Mouse (Mus musculus) neural tube, embryonic 11.5 days (tissue): Measurements from ENCODE around the gene Cfap300. TPM values are rescaled to one million over a fixed set of nuclear protein-coding genes. Genes with fewer than 3 reads are reported as not detected.

Source experiments
- ATAC-seq: fragments of 200-750 bp; cut with Nextera tagmentation; 2 replicates; pipeline ENCODE4 v1.8.0; 2017; ENCODE audit warnings: moderate number of reproducible peaks, mild to moderate bottlenecking, moderate TSS enrichment, moderate library complexity; ENCODE audit not compliant: insufficient read depth, low FRiP score, low TSS enrichment
- DNase-seq: peaks from one replicate; pipeline ENCODE4 v3.0.0-alpha.2; 2015; ENCODE audit warnings: low spot score
- H3K27ac ChIP-seq: fragments of 300-500 bp; sonication (generic); 2 replicates; pipeline ENCODE4 v1.5.1; 2014; ENCODE audit warnings: low read depth, mild to moderate bottlenecking, low read length
- H3K27me3 ChIP-seq: fragments of 300-500 bp; sonication (generic); 2 replicates; pipeline ENCODE4 v1.6.1; 2014; ENCODE audit warnings: mild to moderate bottlenecking, low read length, mixed read lengths; ENCODE audit not compliant: control insufficient read depth, insufficient read depth
- H3K36me3 ChIP-seq: fragments of 300-500 bp; sonication (generic); 2 replicates; pipeline ENCODE4 v1.6.1; 2014; ENCODE audit warnings: mild to moderate bottlenecking, low read length, moderate library complexity, mixed read lengths; ENCODE audit not compliant: control insufficient read depth, insufficient read depth
- H3K4me1 ChIP-seq: fragments of 300-500 bp; sonication (generic); 2 replicates; pipeline ENCODE4 v1.6.1; 2014; ENCODE audit warnings: low read length, mixed read lengths; ENCODE audit not compliant: control insufficient read depth, insufficient read depth
- H3K4me2 ChIP-seq: fragments of 300-500 bp; sonication (generic); 2 replicates; pipeline ENCODE4 v1.6.1; 2014; ENCODE audit warnings: low read depth, mild to moderate bottlenecking, moderate library complexity
- H3K4me3 ChIP-seq: fragments of 300-500 bp; sonication (generic); 2 replicates; pipeline ENCODE4 v1.5.1; 2014; ENCODE audit warnings: low read depth, low read length
- H3K9ac ChIP-seq: fragments of 300-500 bp; sonication (generic); 2 replicates; pipeline ENCODE4 v1.6.1; 2014; ENCODE audit warnings: mild to moderate bottlenecking, low read length
- H3K9me3 ChIP-seq: fragments of 300-500 bp; sonication (generic); 2 replicates; pipeline ENCODE4 v1.6.1; 2016; ENCODE audit warnings: low read length; ENCODE audit not compliant: control insufficient read depth
- WGBS: fragments of 180-500 bp; shearing (Covaris S2); extraction: QIAGEN DNeasy Blood & Tissue Kit; methylation state at CpG from one replicate; pipeline ENCODE4 v1.1.7; 2014; 5-methylcytosine and 5-hydroxymethylcytosine counted together
- polyA plus RNA-seq: library from polyadenylated mRNA; unstranded; fragments of >200 nt; fragmentation: Nextera tagmentation; extraction: Ambion mirVana; gene quantifications from 2 replicates; pipeline ENCODE4 v1.2.1, GENCODE M21; 2014

Cfap300 gene
- polyA plus RNA-seq, 1 experiment from 2014 or later, result 15.3 TPM

DNA sequence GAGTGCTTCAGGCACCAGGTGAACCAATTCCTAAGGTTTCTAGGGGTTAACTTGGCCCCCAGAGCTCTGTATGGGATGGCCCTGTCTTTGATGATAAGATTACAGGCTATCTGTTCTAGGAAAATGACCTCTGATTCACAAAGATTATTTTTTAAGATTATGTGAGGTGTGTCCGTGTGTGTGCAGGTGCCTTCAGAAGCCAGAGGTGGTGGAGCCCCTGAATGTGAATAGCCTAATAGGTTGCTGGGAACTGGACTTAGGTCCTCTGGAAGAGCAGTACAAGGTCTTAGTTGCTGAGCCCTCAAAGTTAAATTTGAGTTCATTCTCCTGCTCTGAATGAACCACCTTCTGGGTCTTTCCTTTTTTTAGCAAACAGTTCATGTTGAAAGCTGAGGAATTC lies 8.5 kb downstream of the Cfap300 start:
- DNase-seq (no peak), ATAC-seq (no peak)
- Histone ChIP-seq H3K9ac (no peak overlapping the region), H3K4me2 (no peak overlapping the region), H3K9me3 (no peaks in the 10 kb centered on the region), H3K27me3 (no peaks in the 10 kb centered on the region), H3K36me3 (no peaks in the 10 kb centered on the region), H3K4me1 (no peaks in the 10 kb centered on the region), H3K4me3 (no peak overlapping the region), H3K27ac (no peak overlapping the region)
- 81% methylated on average over 1 of the region's 1 CpGs for WGBS

DNA sequence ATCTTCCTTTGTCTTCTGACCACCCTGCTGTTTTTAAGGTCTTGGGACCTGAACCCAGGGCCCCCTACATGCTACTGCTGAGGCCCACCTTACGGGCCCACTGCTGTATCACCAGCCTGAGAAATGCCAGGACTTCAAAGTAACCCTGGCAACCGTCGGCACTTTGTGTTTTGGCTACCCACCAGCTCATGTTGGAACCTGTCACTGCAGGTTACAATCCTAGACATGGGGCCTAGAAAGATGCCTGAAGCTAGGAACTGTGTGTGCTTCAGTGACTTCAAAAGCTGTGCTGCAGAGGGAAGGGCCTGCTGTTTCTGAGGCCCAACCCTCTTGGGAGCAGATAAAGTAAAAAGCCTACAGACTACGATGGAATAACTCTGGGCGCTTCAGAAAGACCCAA lies 9.8 kb downstream of the Cfap300 start:
- no peaks in the 10 kb centered on the region for H3K27me3 ChIP-seq
- H3K4me2 ChIP-seq, result no peak overlapping the region
- H3K27ac ChIP-seq, result no peak overlapping the region
- no peaks in the 10 kb centered on the region for H3K4me1 ChIP-seq
- WGBS, result 90% methylated on average over 5 of the region's 5 CpGs
- H3K4me3 ChIP-seq, result no peak overlapping the region
- DNase-seq, result no peak
- ATAC-seq, result no peak
- no peak overlapping the region for H3K9ac ChIP-seq
- H3K36me3 ChIP-seq, result no peaks in the 10 kb centered on the region
- no peaks in the 10 kb centered on the region for H3K9me3 ChIP-seq

DNA sequence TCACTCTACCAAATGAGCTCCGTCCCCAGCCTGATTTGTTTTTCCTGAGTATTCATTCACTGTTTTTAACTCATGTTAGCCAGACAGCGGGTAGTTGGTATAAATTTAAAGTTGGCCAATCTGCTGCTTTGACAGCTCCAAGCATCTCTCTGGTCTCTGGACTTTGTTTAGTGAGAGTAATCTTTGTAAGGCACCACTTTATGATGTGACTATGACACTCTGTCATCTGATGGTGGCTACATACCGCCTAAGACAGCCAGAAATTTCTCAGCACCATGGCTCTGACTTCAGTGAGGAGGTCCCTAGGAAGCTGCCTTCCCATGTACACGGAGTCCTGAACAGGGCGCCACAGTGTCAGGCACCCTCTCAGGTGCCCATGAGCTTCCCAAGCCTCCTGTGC lies 24.0 kb downstream of the Cfap300 start:
- Histone ChIP-seq H3K9me3 (no peaks in the 10 kb centered on the region), H3K36me3 (no peaks in the 10 kb centered on the region), H3K4me3 (no peak overlapping the region), H3K27me3 (no peaks in the 10 kb centered on the region), H3K9ac (no peak overlapping the region), H3K27ac (no peak overlapping the region), H3K4me1 (no peaks in the 10 kb centered on the region), H3K4me2 (no peak overlapping the region)
- DNase-seq, result no peak
- WGBS, result 92% methylated on average over 5 of the region's 5 CpGs
- ATAC-seq, result no peak

DNA sequence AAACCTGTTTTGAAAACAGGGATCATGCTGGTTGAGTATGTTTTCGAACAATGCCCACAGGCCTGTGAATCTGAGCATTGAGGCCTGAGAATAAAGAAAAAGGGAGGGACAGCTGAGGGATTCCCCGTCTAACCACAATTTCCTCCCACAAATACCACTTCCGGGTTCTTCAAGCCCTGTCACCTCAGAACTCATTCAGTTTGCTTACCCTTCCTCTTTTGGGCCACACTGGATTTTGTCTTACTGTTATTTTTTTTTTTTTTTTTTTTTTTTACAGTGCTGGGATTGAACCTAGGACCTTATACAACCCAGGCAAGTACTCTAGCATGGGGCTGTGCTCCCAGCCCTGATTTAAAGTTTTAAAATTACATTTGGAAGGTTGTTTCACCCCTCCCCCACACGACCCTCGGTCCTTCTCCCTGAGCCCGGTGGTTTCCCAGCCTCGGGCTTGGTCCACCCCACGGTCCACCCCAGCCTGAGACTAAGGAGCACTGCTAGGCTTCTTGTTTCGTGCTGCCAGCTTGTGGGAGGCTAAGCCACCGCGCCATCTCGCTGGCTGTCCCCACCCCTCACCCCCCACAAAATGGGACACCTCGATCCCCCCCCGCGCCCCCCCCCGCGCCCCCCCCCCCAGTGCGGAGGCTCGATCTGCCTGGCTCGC lies 25.2 kb downstream of the Cfap300 start:
- no peak overlapping the region for H3K9ac ChIP-seq
- ATAC-seq (no peak), DNase-seq (no peak)
- H3K4me1 ChIP-seq, result no peaks in the 10 kb centered on the region
- 56% methylated on average over 17 of the region's 20 CpGs for WGBS
- no peaks in the 10 kb centered on the region for H3K27me3 ChIP-seq
- no peak overlapping the region for H3K4me3 ChIP-seq
- no peaks in the 10 kb centered on the region for H3K9me3 ChIP-seq
- no peak overlapping the region for H3K4me2 ChIP-seq
- H3K27ac ChIP-seq, result no peak overlapping the region
- H3K36me3 ChIP-seq, result no peaks in the 10 kb centered on the region

DNA sequence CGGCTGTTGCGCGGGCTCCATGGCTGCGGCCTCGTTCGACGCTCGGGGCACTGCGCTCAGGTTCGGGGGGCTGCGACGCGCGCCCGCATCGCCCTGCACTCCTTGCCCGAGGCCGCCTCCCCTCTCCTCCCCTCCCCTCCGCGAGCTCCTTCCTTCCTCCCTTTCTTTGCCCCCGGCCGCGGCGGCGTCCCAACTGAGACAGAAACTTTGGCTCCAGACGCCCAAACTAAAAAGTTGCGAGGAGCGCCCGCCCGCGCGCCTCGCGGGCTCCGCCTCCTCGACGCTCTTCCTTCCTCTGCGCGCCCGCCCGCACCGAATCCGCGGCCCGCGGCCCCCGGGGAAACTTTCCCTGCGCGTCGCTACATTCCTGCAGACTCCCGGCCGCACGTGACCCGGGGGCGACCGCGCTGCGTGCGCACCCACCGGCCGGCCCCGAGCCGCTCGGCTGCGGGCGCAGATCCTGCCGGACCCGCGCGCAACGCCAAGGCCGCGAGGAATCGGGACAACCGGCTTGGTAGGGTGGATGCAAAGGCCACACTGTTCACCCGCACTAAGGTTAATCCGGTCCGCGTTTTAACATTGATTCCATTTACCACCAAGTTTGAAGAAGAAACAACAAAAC lies 38.1 kb downstream of the Cfap300 start, which contains the start of gene Yap1:
Gene Yap1 (minus strand): TSS at position 227 of the 622 bp plus-strand sequence.
- peak within 1 kb of the TSS; percentile 75 for H3K4me3 ChIP-seq
- H3K4me2 ChIP-seq, result peak within 1 kb of the TSS; percentile 65
- H3K9ac ChIP-seq, result peak within 1 kb of the TSS; percentile 88
- no peaks in the 10 kb centered on the region for H3K27me3 ChIP-seq
- peak within 1 kb of the TSS; percentile 88 for H3K27ac ChIP-seq
- peak; percentile 94 for DNase-seq
- peak; percentile 87 for ATAC-seq
- no peaks in the 10 kb centered on the region for H3K9me3 ChIP-seq
- no peaks in the 10 kb centered on the region for H3K36me3 ChIP-seq
- under 1% methylated on average over 74 of the region's 79 CpGs for WGBS
- H3K4me1 ChIP-seq, result peaks cover 4% of the 10 kb centered on the region; the same call in 1 of the 2 replicates

DNA sequence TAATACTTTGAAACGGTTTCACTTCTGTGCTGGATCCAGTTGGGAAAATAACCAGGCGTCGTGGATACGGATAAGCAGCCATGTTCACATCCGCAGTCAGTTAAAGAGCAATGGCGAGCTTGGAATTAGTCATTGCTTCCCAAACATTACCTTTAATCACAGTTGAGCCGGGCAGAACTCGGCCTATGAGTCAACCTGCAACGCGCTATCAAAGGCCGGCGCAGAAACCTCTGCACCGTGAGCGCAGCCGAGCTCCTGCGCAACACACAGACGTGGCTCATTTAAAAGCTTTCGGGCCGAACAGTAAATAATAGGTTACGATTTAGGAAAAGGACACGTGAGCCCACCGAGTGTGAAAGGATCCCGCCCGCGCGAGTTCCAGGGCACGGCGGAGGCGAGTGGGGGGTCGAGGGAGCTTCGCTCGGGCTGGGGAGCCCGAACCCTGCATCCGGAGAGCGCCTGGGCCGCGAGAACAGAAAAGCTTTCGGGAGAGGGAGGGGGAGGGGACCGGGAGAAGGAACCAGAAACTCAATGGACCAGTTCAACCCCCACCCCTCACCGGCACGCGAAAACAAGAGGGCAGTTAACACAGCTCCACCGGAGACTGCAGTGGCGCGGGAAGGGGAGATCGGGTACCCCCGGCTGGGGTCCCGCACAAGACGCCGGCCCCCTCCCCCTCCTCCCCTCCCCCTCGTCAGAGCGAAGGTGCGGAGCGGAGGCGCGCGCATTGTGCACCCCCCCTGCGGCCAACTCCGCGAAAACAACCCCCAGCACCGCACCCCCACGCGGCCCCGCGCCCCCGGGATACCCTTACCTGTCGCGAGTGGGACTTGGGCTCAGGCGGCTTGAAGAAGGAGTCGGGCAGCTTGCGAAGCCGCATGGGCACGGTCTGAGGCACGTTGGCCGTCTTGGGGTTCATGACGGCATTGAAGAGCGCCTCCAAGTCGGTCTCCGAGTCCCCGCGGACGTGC lies 39.0 kb downstream of the Cfap300 start:
- Histone ChIP-seq H3K4me3 (peak overlapping the region; percentile 75), H3K9me3 (no peaks in the 10 kb centered on the region), H3K27ac (peak overlapping the region; percentile 88), H3K36me3 (no peaks in the 10 kb centered on the region), H3K9ac (peak overlapping the region; percentile 88), H3K4me2 (peak overlapping the region; percentile 65), H3K4me1 (peaks cover 4% of the 10 kb centered on the region; the same call in 1 of the 2 replicates), H3K27me3 (no peaks in the 10 kb centered on the region)
- peak; percentile 79 for DNase-seq
- WGBS, result under 1% methylated on average over 74 of the region's 82 CpGs
- ATAC-seq, result peak; percentile 57

DNA sequence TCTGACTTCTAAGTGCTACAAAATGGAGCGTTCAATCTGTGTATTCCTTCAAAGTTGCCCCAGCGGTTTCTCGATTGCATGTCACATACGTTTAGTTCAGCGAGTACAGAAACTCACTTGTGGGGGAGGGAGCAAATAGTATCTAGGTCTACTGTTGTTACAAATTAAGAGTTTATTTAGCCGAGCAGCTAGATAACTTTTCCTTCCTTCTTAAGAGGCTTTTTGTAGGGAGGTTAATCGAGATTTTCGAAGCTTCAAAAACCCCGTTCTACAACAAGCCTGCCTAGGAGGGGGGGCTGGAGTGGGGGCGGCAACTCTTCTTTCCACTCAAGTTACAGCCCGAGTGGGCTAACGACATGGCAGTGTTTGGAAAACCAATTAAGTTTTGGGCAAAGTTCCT lies 39.8 kb downstream of the Cfap300 start:
- Histone ChIP-seq H3K4me3 (peak overlapping the region; percentile 75), H3K9ac (peak overlapping the region; percentile 88), H3K9me3 (no peaks in the 10 kb centered on the region), H3K27me3 (no peaks in the 10 kb centered on the region), H3K4me2 (peak overlapping the region; percentile 65), H3K4me1 (peaks cover 4% of the 10 kb centered on the region; the same call in 1 of the 2 replicates), H3K36me3 (no peaks in the 10 kb centered on the region), H3K27ac (no peak overlapping the region)
- DNase-seq, result peak; percentile 30
- no peak for ATAC-seq
- WGBS, result 3% methylated on average over 12 of the region's 12 CpGs

DNA sequence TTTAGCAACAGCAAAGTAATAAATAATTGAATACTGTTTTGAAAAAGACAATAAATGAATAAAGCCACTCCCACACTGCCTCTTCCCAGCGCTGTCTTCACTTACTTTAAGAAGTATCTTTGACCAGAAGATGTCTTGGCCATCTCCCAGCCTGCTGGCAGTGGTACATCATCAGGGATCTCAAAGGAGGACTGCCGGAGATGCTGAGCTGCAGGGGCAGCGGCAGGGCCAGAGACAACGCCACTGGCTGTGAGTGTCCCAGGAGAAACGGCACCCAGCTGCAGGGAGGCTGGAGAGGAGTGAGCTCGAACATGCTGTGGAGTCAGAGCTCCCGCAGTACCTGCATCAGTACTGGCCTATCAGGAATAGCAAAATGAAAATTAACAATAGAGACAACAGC lies 41.3 kb downstream of the Cfap300 start:
- H3K27ac ChIP-seq, result no peak overlapping the region
- 0 out of 2 replicates have a peak overlapping the region, but pooled peaks have one; percentile 17 for H3K4me2 ChIP-seq
- H3K27me3 ChIP-seq, result no peaks in the 10 kb centered on the region
- DNase-seq, result no peak
- no peaks in the 10 kb centered on the region for H3K36me3 ChIP-seq
- no peaks in the 10 kb centered on the region for H3K9me3 ChIP-seq
- ATAC-seq, result no peak
- WGBS, result 50% methylated on average over 7 of the region's 7 CpGs
- no peak overlapping the region for H3K4me3 ChIP-seq
- peaks cover 4% of the 10 kb centered on the region; the same call in 1 of the 2 replicates for H3K4me1 ChIP-seq
- no peak overlapping the region for H3K9ac ChIP-seq
